Mouse (Mus musculus) stomach, embryonic 16.5 days (tissue): ENCODE results near the gene Ly86. TPM values are rescaled to one million over a fixed set of nuclear protein-coding genes. Genes with fewer than 3 reads are reported as not detected.
A peak's percentile ranks its signal among the peaks of the same experiment; 100 is the strongest.

Experiments
- ATAC-seq: fragments of 200-750 bp; cut with Nextera tagmentation; 2 replicates; pipeline ENCODE4 v1.8.0; 2017; ENCODE audit warnings: moderate number of reproducible peaks, moderate TSS enrichment; ENCODE audit not compliant: insufficient read depth, low FRiP score
- H3K27ac ChIP-seq: fragments of 300-500 bp; sonication (generic); 2 replicates; pipeline ENCODE4 v1.5.1; 2014; ENCODE audit warnings: low read length
- H3K27me3 ChIP-seq: fragments of 300-500 bp; sonication (generic); 2 replicates; pipeline ENCODE4 v1.6.1; 2014; ENCODE audit warnings: low read length, control low read depth, mixed read lengths; ENCODE audit not compliant: control insufficient read depth, insufficient read depth
- H3K36me3 ChIP-seq: fragments of 300-500 bp; sonication (generic); 2 replicates; pipeline ENCODE4 v1.6.1; 2014; ENCODE audit warnings: low read length; ENCODE audit not compliant: control insufficient read depth, insufficient read depth
- H3K4me1 ChIP-seq: fragments of 300-500 bp; sonication (generic); 2 replicates; pipeline ENCODE4 v1.6.1; 2014; ENCODE audit warnings: low read length, control low read depth, mixed read lengths; ENCODE audit not compliant: control insufficient read depth, insufficient read depth
- H3K4me2 ChIP-seq: fragments of 300-500 bp; sonication (generic); 2 replicates; pipeline ENCODE4 v1.6.1; 2014; ENCODE audit warnings: low read depth, low read length, mixed read lengths
- H3K4me3 ChIP-seq: fragments of 300-500 bp; sonication (generic); replicated peaks from 2 replicates; pipeline ENCODE4 v1.5.1; 2014; ENCODE audit warnings: mild to moderate bottlenecking, low read length
- H3K9ac ChIP-seq: fragments of 300-500 bp; sonication (generic); 2 replicates; pipeline ENCODE4 v1.6.1; 2014; ENCODE audit warnings: low read length
- H3K9me3 ChIP-seq: fragments of 300-500 bp; sonication (generic); replicated peaks from 2 replicates; pipeline ENCODE4 v1.6.1; 2016; ENCODE audit warnings: low read length, control low read depth; ENCODE audit not compliant: control insufficient read depth
- WGBS: fragments of 180-500 bp; shearing (Covaris S2); extraction: QIAGEN DNeasy Blood & Tissue Kit; methylation state at CpG from one replicate; pipeline ENCODE4 v1.1.7; 2014; 5-methylcytosine and 5-hydroxymethylcytosine counted together
- polyA plus RNA-seq: library from polyadenylated mRNA; unstranded; fragments of >200 nt; fragmentation: Nextera tagmentation; extraction: Ambion mirVana; gene quantifications from 2 replicates; pipeline ENCODE4 v1.2.1, GENCODE M21; 2015

Ly86 gene
- polyA plus RNA-seq, 1 experiment from 2014 or later = 10.1 TPM

GRCm38 (mm10) chr13:37467795-37468194 lies 122.8 kb downstream of the Ly86 start:
- H3K27ac ChIP-seq = peak overlapping the region; percentile 89
- no peak overlapping the region for H3K4me3 ChIP-seq
- H3K27me3 ChIP-seq = no peaks in the 10 kb centered on the region
- 14% methylated on average over 8 of the region's 8 CpGs for WGBS
- H3K36me3 ChIP-seq = no peaks in the 10 kb centered on the region
- no peaks in the 10 kb centered on the region for H3K9me3 ChIP-seq
- peak overlapping the region; percentile 62 for H3K9ac ChIP-seq
- peaks cover 22% of the 10 kb centered on the region for H3K4me1 ChIP-seq
- peak overlapping the region; percentile 27; the same call in 1 of the 2 replicates for H3K4me2 ChIP-seq
- ATAC-seq = peak; percentile 82; the same call in 1 of the 2 replicates
